Mouse (Mus musculus): ENCODE results near the gene Bicd1.

- TF ChIP-seq MAFK (IDR thresholded peaks at IDR 0.05; ENCODE audit: insufficient read depth, low read depth, low read length): no peak
- no peak for TF ChIP-seq ZNF384 (IDR thresholded peaks at IDR 0.05; ENCODE audit: low read depth, low read length)
Measured at GRCm38 (mm10) chr6:149409341-149409740, 655 bp downstream of the Bicd1 start.

Measured in ES-E14 (cell line).